Mouse (Mus musculus): ENCODE results near the gene Ampd2.

- TF ChIP-seq CTCF (IDR thresholded peaks at IDR 0.05; ENCODE audit: extremely low read depth, insufficient read depth, low read length) (no peak), POLR2A (IDR thresholded peaks at IDR 0.05; ENCODE audit: extremely low read depth, insufficient read depth, low read length) (no peak)
These were observed 7.7 kb upstream of the Ampd2 start for GRCm38 (mm10) chr3:108094146-108094545.

Measured in cortical plate, adult 2 months (tissue).